7 mouse cellular contexts compared by ENCODE assay signal in the genomic region with DNA sequence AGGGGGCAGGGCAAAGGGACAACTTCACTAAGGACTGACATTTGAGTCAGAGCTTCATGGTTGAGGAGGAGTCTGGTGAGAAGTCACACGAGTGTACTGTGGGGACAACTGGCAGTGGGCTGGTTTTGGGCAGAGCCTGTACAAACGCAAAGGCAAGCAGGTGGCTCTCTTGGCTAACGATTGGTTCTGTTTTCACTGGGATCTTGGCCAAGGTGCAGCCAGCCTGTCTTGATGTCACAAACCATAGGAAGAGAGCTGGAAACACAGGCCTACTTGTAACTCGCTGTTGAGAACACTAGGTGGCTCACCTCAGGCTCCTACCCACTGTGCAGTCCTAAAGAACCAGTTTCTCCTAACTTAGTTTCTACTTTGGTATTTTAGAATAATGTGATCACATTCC. TPM values are rescaled to one million over a fixed set of nuclear protein-coding genes. Genes with fewer than 3 reads are reported as not detected.
A peak's percentile ranks its signal among the peaks of the same experiment; 100 is the strongest.
DNase-seq lines count a peak whose midpoint lies in the region; ATAC-seq and TF ChIP-seq lines count a peak whose summit lies in the region.

No protein-coding gene starts in this region.

- TF ChIP-seq POLR2A in ES-Bruce4 (IDR thresholded peaks at IDR 0.05; ENCODE audit: insufficient read depth, low read length) = no peak
- no peak for TF ChIP-seq POLR2A in bone marrow, adult 2 months (IDR thresholded peaks at IDR 0.05; ENCODE audit: borderline replicate concordance, control insufficient read depth, low read depth, low read length)

- 26% methylated on average over 4 of the region's 4 CpGs for WGBS in kidney, embryonic 14.5 days
- 3% methylated on average over 4 of the region's 4 CpGs for WGBS in bone marrow, adult 2 months
- 21% methylated on average over 4 of the region's 4 CpGs for WGBS in intestine, embryonic 15.5 days
- WGBS in liver, postnatal 0 days (ENCODE audit: insufficient replicate concordance) = 12% methylated on average over 4 of the region's 4 CpGs

- no peaks in the 10 kb centered on the region for H3K36me3 ChIP-seq in kidney, embryonic 14.5 days (ENCODE audit: control insufficient read depth, insufficient read depth, low read length)
- H3K36me3 ChIP-seq in ES-Bruce4 (ENCODE audit: control insufficient read depth, insufficient read depth, low read length, poor library complexity, severe bottlenecking) = no peaks in the 10 kb centered on the region
- no peaks in the 10 kb centered on the region for H3K36me3 ChIP-seq in intestine, embryonic 15.5 days
- no peaks in the 10 kb centered on the region for H3K36me3 ChIP-seq in liver, postnatal 0 days (replicated peaks; ENCODE audit: insufficient read depth, low read length)

- no peak overlapping the region for H3K4me2 ChIP-seq in kidney, embryonic 14.5 days (replicated peaks; ENCODE audit: low read depth, low read length)
- H3K4me2 ChIP-seq in intestine, embryonic 15.5 days (replicated peaks) = no peak overlapping the region
- no peak overlapping the region for H3K4me2 ChIP-seq in liver, postnatal 0 days (ENCODE audit: low read depth, low read length)

- no peak for TF ChIP-seq EP300 in ES-Bruce4 (IDR thresholded peaks at IDR 0.05; ENCODE audit: insufficient read depth, low read depth, low read length)
- TF ChIP-seq EP300 in liver, postnatal 0 days (IDR thresholded peaks at IDR 0.05; ENCODE audit: low read depth) = peak; percentile 44; the same call in 1 of the 2 replicates

- H3K27ac ChIP-seq in kidney, embryonic 14.5 days (ENCODE audit: low read depth, low read length) = no peak overlapping the region
- H3K27ac ChIP-seq in ES-Bruce4 (ENCODE audit: insufficient read depth, low read length) = no peak overlapping the region
- H3K27ac ChIP-seq in bone marrow, adult 2 months (ENCODE audit: control insufficient read depth, insufficient read depth, low read depth, low read length, poor library complexity) = no peak overlapping the region
- H3K27ac ChIP-seq in intestine, embryonic 15.5 days = no peak overlapping the region
- no peak overlapping the region for H3K27ac ChIP-seq in liver, postnatal 0 days (ENCODE audit: low read depth)

- 0 out of 2 replicates have a peak, but pooled peaks cover 1% of the 10 kb centered on the region for H3K9me3 ChIP-seq in kidney, embryonic 14.5 days (ENCODE audit: control insufficient read depth, low read length)
- H3K9me3 ChIP-seq in ES-Bruce4 (replicated peaks; ENCODE audit: control insufficient read depth, insufficient read depth, low read length, poor library complexity, severe bottlenecking) = no peaks in the 10 kb centered on the region
- H3K9me3 ChIP-seq in intestine, embryonic 15.5 days = no peaks in the 10 kb centered on the region
- no peaks in the 10 kb centered on the region; the same call in 1 of the 2 replicates for H3K9me3 ChIP-seq in liver, postnatal 0 days (ENCODE audit: low read length)

- no peaks in the 10 kb centered on the region for H3K4me1 ChIP-seq in kidney, embryonic 14.5 days (ENCODE audit: control insufficient read depth, insufficient read depth, low read length)
- H3K4me1 ChIP-seq in ES-Bruce4 (ENCODE audit: control insufficient read depth, insufficient read depth, low read length) = peaks cover under 1% of the 10 kb centered on the region
- peaks cover 11% of the 10 kb centered on the region; the same call in 1 of the 2 replicates for H3K4me1 ChIP-seq in bone marrow, adult 2 months (ENCODE audit: control insufficient read depth, insufficient read depth, low read length)
- no peaks in the 10 kb centered on the region for H3K4me1 ChIP-seq in intestine, embryonic 15.5 days (replicated peaks)
- peaks cover 19% of the 10 kb centered on the region for H3K4me1 ChIP-seq in liver, postnatal 0 days (ENCODE audit: insufficient read depth)

- DNase-seq in kidney, adult 11 months = peak; percentile 52
- DNase-seq in liver, postnatal 0 days = peak; percentile 66
- DNase-seq in thymus, postnatal 36 days = peak; percentile 34 to 44

- no peak overlapping the region for H3K4me3 ChIP-seq in kidney, embryonic 14.5 days (ENCODE audit: low read length)
- no peak overlapping the region for H3K4me3 ChIP-seq in ES-Bruce4 (ENCODE audit: low read depth, low read length)
- H3K4me3 ChIP-seq in bone marrow, adult 2 months (replicated peaks; ENCODE audit: control insufficient read depth, low read depth, low read length) = no peak overlapping the region
- H3K4me3 ChIP-seq in intestine, embryonic 15.5 days (replicated peaks) = no peak overlapping the region
- H3K4me3 ChIP-seq in liver, postnatal 0 days (ENCODE audit: low read depth, low read length) = no peak overlapping the region

- H3K9ac ChIP-seq in kidney, embryonic 14.5 days (ENCODE audit: low read depth, low read length) = no peak overlapping the region
- H3K9ac ChIP-seq in ES-Bruce4 (ENCODE audit: low read depth, poor library complexity, severe bottlenecking) = no peak overlapping the region
- no peak overlapping the region for H3K9ac ChIP-seq in intestine, embryonic 15.5 days
- no peak overlapping the region for H3K9ac ChIP-seq in liver, postnatal 0 days (replicated peaks)

- ATAC-seq in kidney, embryonic 14.5 days (ENCODE audit: low FRiP score, low TSS enrichment) = no peak
- ATAC-seq in intestine, embryonic 15.5 days = peak; percentile 56; the same call in 1 of the 2 replicates
- ATAC-seq in liver, postnatal 0 days = peak; percentile 91

- peak; percentile 44 for TF ChIP-seq CTCF in ES-Bruce4 (IDR thresholded peaks at IDR 0.05; ENCODE audit: low read depth, low read length)
- peak; percentile 62 for TF ChIP-seq CTCF in bone marrow, adult 2 months (IDR thresholded peaks at IDR 0.05; ENCODE audit: control insufficient read depth, insufficient read depth, low read length)
- TF ChIP-seq CTCF in liver, postnatal 0 days (IDR thresholded peaks at IDR 0.05; ENCODE audit: low read depth) = peak; percentile 84

- no peaks in the 10 kb centered on the region for H3K27me3 ChIP-seq in kidney, embryonic 14.5 days (ENCODE audit: control insufficient read depth, insufficient read depth, low read length)
- no peaks in the 10 kb centered on the region for H3K27me3 ChIP-seq in ES-Bruce4 (ENCODE audit: control insufficient read depth, insufficient read depth, low read length, poor library complexity, severe bottlenecking)
- no peaks in the 10 kb centered on the region for H3K27me3 ChIP-seq in intestine, embryonic 15.5 days (replicated peaks)
- no peaks in the 10 kb centered on the region for H3K27me3 ChIP-seq in liver, postnatal 0 days (ENCODE audit: insufficient read depth, low read length)

RNA-seq across cellular contexts. Expression of a gene that starts 7.6 kb away (rescaled TPM):
- 8.9 and 13.0 TPM in 2 replicates for polyA plus RNA-seq in kidney, embryonic 14.5 days (2014; fragmentation: Nextera tagmentation; extraction: Ambion mirVana)
- 8.6 and 9.3 TPM in 2 replicates for polyA plus RNA-seq in ES-Bruce4 (2011; ENCODE audit: insufficient read depth, insufficient read length, low read depth, missing spikeins)
- 1.4 and 10.6 TPM in 2 replicates for polyA plus RNA-seq in bone marrow, adult 2 months (2011; ENCODE audit: insufficient read depth, insufficient read length, low replicate concordance, missing spikeins)
- polyA plus RNA-seq in intestine, embryonic 15.5 days (2015; fragmentation: Nextera tagmentation; extraction: Ambion mirVana) = 5.3 and 6.1 TPM in 2 replicates
- 148 and 151 TPM in 2 replicates for polyA plus RNA-seq in liver, postnatal 0 days (2015; fragmentation: Nextera tagmentation; extraction: Ambion mirVana)

RNA-seq across cellular contexts. Expression of a gene that starts 8.0 kb away (rescaled TPM):
- polyA plus RNA-seq in kidney, embryonic 14.5 days (2014; fragmentation: Nextera tagmentation; extraction: Ambion mirVana) = 0.14 and 0.26 TPM in 2 replicates
- 1.5 and 2.2 TPM in 2 replicates for polyA plus RNA-seq in ES-Bruce4 (2011; ENCODE audit: insufficient read depth, insufficient read length, low read depth, missing spikeins)
- polyA plus RNA-seq in bone marrow, adult 2 months (2011; ENCODE audit: insufficient read depth, insufficient read length, low replicate concordance, missing spikeins) = 29.7 and 49.2 TPM in 2 replicates
- 0.18 and 0.36 TPM in 2 replicates for polyA plus RNA-seq in intestine, embryonic 15.5 days (2015; fragmentation: Nextera tagmentation; extraction: Ambion mirVana)
- polyA plus RNA-seq in liver, postnatal 0 days (2015; fragmentation: Nextera tagmentation; extraction: Ambion mirVana) = 4.9 and 5.6 TPM in 2 replicates

RNA-seq across cellular contexts. Expression of a gene that starts 38.5 kb away (rescaled TPM):
- 3.5 TPM in 2 replicates for polyA plus RNA-seq in kidney, embryonic 14.5 days (2014; fragmentation: Nextera tagmentation; extraction: Ambion mirVana)
- 1.6 TPM in 2 replicates for polyA plus RNA-seq in ES-Bruce4 (2011; ENCODE audit: insufficient read depth, insufficient read length, low read depth, missing spikeins)
- 13.6 and 36.8 TPM in 2 replicates for polyA plus RNA-seq in bone marrow, adult 2 months (2011; ENCODE audit: insufficient read depth, insufficient read length, low replicate concordance, missing spikeins)
- 4.4 TPM in 2 replicates for polyA plus RNA-seq in intestine, embryonic 15.5 days (2015; fragmentation: Nextera tagmentation; extraction: Ambion mirVana)
- 7.6 and 8.1 TPM in 2 replicates for polyA plus RNA-seq in liver, postnatal 0 days (2015; fragmentation: Nextera tagmentation; extraction: Ambion mirVana)

RNA-seq across cellular contexts. Expression of a gene that starts 42.5 kb away (rescaled TPM):
- not detected in 2 replicates for polyA plus RNA-seq in kidney, embryonic 14.5 days (2014; fragmentation: Nextera tagmentation; extraction: Ambion mirVana)
- not detected in 2 replicates for polyA plus RNA-seq in ES-Bruce4 (2011; ENCODE audit: insufficient read depth, insufficient read length, low read depth, missing spikeins)
- polyA plus RNA-seq in bone marrow, adult 2 months (2011; ENCODE audit: insufficient read depth, insufficient read length, low replicate concordance, missing spikeins) = 3.1 TPM in 1 of 2 replicates, not detected in the other
- 7.6 and 28.5 TPM in 2 replicates for polyA plus RNA-seq in intestine, embryonic 15.5 days (2015; fragmentation: Nextera tagmentation; extraction: Ambion mirVana)
- 0.59 and 1.8 TPM in 2 replicates for polyA plus RNA-seq in liver, postnatal 0 days (2015; fragmentation: Nextera tagmentation; extraction: Ambion mirVana)

Comparison
In these comparisons a context has a peak if more than half of its experiments do, and no peak if none do; other contexts are left out.
1. RNA of a gene that starts 7.6 kb away (polyA plus RNA-seq): 148 to 151 TPM in liver, postnatal 0 days; 8.9 to 13.0 TPM in kidney, embryonic 14.5 days, 1.4 to 10.6 TPM in bone marrow, adult 2 months, 8.6 to 9.3 TPM in ES-Bruce4 and 5.3 to 6.1 TPM in intestine, embryonic 15.5 days; every median in the first group is over 10 times any median in the second.
2. Peak in every context shown above with its lines, with median percentiles within 50 percentile points of each other: DNase-seq and CTCF ChIP-seq.